Mouse (Mus musculus): ENCODE measurements around the gene Prkd2. TPM values are rescaled to one million over a fixed set of nuclear protein-coding genes. Genes with fewer than 3 reads are reported as not detected.

Gene Prkd2
- total RNA-seq (2023), result 231 TPM

DNA sequence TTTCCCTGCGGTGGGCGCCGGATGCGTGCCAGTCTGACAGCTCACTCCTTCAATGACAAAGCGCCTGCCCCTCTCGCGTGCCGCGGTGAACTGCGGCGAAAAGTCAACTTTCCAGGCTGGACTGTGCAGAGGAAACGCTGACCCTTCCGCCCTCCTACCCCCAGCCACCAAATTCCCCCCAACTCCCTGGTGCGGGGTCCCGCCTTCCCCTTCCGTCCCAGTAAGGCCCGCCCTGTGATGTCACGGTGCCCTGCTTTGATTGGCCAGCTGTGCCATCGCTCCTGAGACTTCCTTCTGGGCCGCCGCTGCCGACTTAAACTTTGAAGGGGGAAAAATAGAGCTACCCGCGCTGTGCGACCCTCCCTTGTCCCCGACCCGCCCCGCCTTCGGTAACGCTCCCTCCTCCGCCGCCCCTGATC lies at the start of gene Prkd2:
Gene Prkd2, plus strand, starts transcription at position 258 of the 419 bp plus-strand sequence.

DNA sequence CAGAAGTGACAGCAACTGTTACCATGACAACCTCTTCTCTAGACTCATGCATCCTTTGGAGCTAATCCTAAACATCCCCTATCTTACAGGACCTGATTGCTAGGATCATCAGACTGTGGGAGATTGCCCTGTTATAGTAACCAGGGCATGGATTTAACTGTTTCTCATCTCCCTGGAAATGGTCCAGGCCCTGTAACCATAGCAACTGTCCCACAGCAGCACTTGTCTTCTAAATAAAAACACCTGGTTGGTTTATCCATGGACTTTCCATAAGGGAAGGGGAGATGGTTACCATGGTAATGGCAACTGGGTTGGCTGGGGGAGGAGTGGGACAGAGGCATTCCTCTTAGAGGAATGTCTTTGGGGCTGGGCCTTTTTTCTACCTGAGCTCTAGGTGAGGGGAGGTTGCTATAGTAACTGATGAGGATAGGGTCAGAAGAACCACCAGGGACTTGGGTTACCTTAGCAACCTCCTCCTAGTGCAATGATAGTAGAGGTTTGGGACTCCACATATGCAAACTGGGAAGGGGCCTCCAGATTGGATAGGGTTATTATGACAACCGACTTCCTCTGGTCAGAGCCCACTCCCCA lies 27.3 kb upstream of the Prkd2 start, which contains the start of gene Strn4:
Gene Strn4, plus strand, starts transcription at position 539 of the 591 bp plus-strand sequence.

DNA sequence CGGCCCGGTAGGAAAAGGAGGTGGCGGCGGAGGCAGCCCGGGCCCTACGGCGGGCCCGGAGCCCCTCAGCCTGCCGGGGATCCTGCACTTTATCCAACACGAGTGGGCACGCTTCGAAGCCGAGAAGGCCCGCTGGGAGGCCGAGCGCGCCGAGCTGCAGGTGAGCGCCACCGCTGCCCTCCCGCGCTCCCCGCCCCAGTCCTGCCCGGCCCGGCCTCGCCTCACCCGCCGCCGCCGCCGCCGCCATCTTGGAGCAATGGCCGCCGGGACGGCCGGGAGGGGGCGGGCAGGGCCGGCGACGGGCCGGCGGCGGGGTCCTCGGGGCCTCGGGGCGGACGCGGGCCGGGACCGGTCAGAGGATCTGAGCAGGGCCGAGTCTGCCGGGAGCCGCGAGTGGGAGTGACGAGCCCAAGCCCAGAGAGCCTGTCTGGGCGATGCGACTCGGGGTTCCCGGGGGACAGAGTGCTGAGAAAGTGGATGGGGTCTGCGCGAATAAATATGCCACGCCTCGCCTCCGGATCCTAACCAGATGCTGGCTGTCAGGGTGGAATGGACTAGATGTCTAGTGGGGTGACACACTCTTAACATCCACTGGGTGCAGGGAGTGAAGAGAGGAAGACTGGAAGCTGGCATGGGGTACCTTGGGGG lies 26.1 kb upstream of the Prkd2 start, which contains the start of gene Fkrp:
Gene Fkrp, minus strand, starts transcription at position 258 of the 648 bp plus-strand sequence.

DNA sequence AGATGAGACGGTGACA lies 32.4 kb downstream of the Prkd2 start, which contains the start of gene Dact3:
Gene Dact3, plus strand, starts transcription at position 8 of the 16 bp plus-strand sequence.

DNA sequence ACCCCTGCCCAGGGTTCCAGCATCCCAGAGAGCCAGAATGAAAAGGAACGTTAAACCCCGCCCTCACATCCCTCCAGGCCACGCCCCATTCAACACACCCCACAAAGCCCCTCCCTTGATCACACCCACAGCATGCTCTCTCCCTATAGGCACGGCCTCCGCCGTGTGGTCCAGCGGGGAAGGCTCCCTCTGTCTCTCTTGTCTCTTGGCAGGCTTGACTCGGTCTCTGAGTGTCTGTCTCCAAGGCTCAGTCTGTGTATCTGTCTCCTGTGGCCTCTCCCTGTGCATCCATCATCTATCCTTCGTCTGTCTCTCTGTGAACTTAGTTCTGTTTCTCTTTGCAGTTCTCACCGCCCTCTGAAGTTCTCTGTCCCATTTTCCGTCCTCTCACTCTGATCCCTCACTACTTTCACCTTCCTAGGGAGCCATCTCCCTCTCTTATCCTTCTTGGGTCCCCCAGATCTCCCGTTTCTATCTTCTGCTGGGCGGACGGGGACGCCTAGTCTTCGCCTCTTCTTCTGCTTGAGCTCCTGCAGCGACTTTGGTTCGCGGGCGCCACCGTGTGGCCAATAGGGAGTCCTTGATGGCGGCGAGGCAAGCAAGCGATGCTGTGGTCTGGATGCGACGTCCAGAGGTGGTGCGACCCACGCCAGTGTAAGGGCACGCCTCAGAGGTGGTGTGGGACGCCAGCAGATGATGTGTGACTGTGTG lies 49.1 kb downstream of the Prkd2 start, which contains the start of gene Gng8:
Gene Gng8, plus strand, starts transcription at position 146 of the 711 bp plus-strand sequence.

DNA sequence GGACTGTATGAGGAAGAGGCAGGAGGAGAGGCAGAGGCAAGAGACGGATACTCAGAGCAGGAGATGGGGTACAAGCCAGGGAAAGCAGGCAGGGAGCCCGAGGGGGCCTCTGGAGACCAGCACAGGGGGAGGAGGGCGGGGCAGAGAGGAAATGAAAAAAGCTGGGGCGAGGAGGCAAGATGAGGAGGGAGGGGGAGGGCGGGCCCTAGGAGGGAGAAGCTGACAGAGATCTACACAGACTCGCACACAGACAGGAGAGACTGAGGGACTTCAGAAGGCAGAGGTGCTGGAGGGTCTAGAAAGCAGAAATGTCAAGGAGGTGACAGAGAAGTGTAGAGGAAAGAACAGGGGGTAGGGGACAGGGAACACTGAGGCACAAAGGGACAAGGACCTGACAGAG lies 63.6 kb downstream of the Prkd2 start, which contains the start of gene Ptgir:
Gene Ptgir, plus strand, starts transcription at position 210 of the 400 bp plus-strand sequence.

Other genes starting within 250 kb of the Prkd2 start
- gene Arhgap35, start 227.9 kb upstream of the Prkd2 start, total RNA-seq (2023), result 20.6 TPM
- not detected for gene Ceacam15, start 167.2 kb upstream of the Prkd2 start, total RNA-seq (2023)
- gene Ceacam9, start 121.0 kb upstream of the Prkd2 start, total RNA-seq (2023), result not detected
- 68.3 TPM for gene Ap2s1, start 104.5 kb upstream of the Prkd2 start, total RNA-seq (2023)
- gene Slc1a5, start 61.6 kb upstream of the Prkd2 start, total RNA-seq (2023), result 164 TPM
- 126 TPM for gene Strn4, start 27.0 kb upstream of the Prkd2 start, total RNA-seq (2023)
- 21.0 TPM for gene Fkrp, start 26.2 kb upstream of the Prkd2 start, total RNA-seq (2023)
- gene Dact3, start 32.4 kb downstream of the Prkd2 start, total RNA-seq (2023), result 0.34 TPM
- gene Gng8, start 48.9 kb downstream of the Prkd2 start, total RNA-seq (2023), result not detected
- gene Ptgir, start 63.6 kb downstream of the Prkd2 start, total RNA-seq (2023), result 0.31 TPM
- 91.8 TPM for gene Calm3, start 81.2 kb downstream of the Prkd2 start, total RNA-seq (2023)
- not detected for gene Pnmal2, start 101.8 kb downstream of the Prkd2 start, total RNA-seq (2023)
- gene Pnmal1, start 116.8 kb downstream of the Prkd2 start, total RNA-seq (2023), result not detected
- gene Gm42372, start 140.2 kb downstream of the Prkd2 start, total RNA-seq (2023), result 1.2 TPM
- gene Ccdc8, start 149.8 kb downstream of the Prkd2 start, total RNA-seq (2023), result 0.09 TPM
- gene Ppp5c, start 185.0 kb downstream of the Prkd2 start, total RNA-seq (2023), result 85.9 TPM
- gene Hif3a, start 219.5 kb downstream of the Prkd2 start, total RNA-seq (2023), result not detected
- gene Psg16, start 231.1 kb downstream of the Prkd2 start, total RNA-seq (2023), result not detected

Data from CD8-positive naive resting alpha-beta T cell, adult 57 days (primary cell).